Mouse (Mus musculus): ENCODE data around the gene Otud3.

- no peak for TF ChIP-seq POLR2AphosphoS2 (IDR thresholded peaks at IDR 0.05; ENCODE audit: low read length)
- no peak for TF ChIP-seq KAT2A (conservative IDR thresholded peaks at IDR 0.05; ENCODE audit: low read depth, low read length)
These were observed 45.1 kb downstream of the Otud3 start for GRCm38 (mm10) chr4:138868666-138869065.
